Mouse (Mus musculus) right cerebral cortex, postnatal 14 days (tissue): ENCODE measurements around the gene Lsamp.

Experiments
- DNase-seq: peaks from one replicate; pipeline ENCODE4 v3.0.0; 2022

Gene Lsamp

GRCm38 (mm10) chr16:40290132-40290531, 306.0 kb downstream of the Lsamp start:
- no peak for DNase-seq

- DNase-seq: no peak
Measured at GRCm38 (mm10) chr16:40294296-40294882, 310.2 kb downstream of the Lsamp start.

- no peak for DNase-seq
Measured at GRCm38 (mm10) chr16:40295240-40295639, 311.1 kb downstream of the Lsamp start.

GRCm38 (mm10) chr16:40307666-40308065, 323.5 kb downstream of the Lsamp start:
- DNase-seq: no peak

- no peak for DNase-seq
Measured at GRCm38 (mm10) chr16:40316199-40316598, 332.0 kb downstream of the Lsamp start.

GRCm38 (mm10) chr16:40324811-40325210, 340.6 kb downstream of the Lsamp start:
- DNase-seq: no peak

- no peak for DNase-seq
Measured at GRCm38 (mm10) chr16:40328249-40328820, 344.2 kb downstream of the Lsamp start.

- no peak for DNase-seq
Measured at GRCm38 (mm10) chr16:40369677-40370076, 385.5 kb downstream of the Lsamp start.

- no peak for DNase-seq
Measured at GRCm38 (mm10) chr16:40371291-40371690, 387.1 kb downstream of the Lsamp start.

GRCm38 (mm10) chr16:40375314-40375713, 391.2 kb downstream of the Lsamp start:
- no peak for DNase-seq

GRCm38 (mm10) chr16:40377129-40377799, 393.1 kb downstream of the Lsamp start:
- DNase-seq: no peak

- no peak for DNase-seq
Measured at GRCm38 (mm10) chr16:40392106-40392505, 407.9 kb downstream of the Lsamp start.

GRCm38 (mm10) chr16:40399531-40399930, 415.4 kb downstream of the Lsamp start:
- no peak for DNase-seq

GRCm38 (mm10) chr16:40434280-40434679, 450.1 kb downstream of the Lsamp start:
- DNase-seq: no peak

GRCm38 (mm10) chr16:40436415-40436814, 452.3 kb downstream of the Lsamp start:
- no peak for DNase-seq

GRCm38 (mm10) chr16:40437879-40438278, 453.7 kb downstream of the Lsamp start:
- no peak for DNase-seq

GRCm38 (mm10) chr16:40438876-40439275, 454.7 kb downstream of the Lsamp start:
- no peak for DNase-seq

GRCm38 (mm10) chr16:40446587-40446986, 462.4 kb downstream of the Lsamp start:
- DNase-seq: no peak

GRCm38 (mm10) chr16:40463411-40464058, 479.4 kb downstream of the Lsamp start:
- peak; percentile 13 for DNase-seq

GRCm38 (mm10) chr16:40466596-40466995, 482.4 kb downstream of the Lsamp start:
- DNase-seq: peak; percentile 27

- DNase-seq: no peak
Measured at GRCm38 (mm10) chr16:40470946-40471345, 486.8 kb downstream of the Lsamp start.

- DNase-seq: no peak
Measured at GRCm38 (mm10) chr16:40471967-40472366, 487.8 kb downstream of the Lsamp start.

- no peak for DNase-seq
Measured at GRCm38 (mm10) chr16:40491606-40492005, 507.4 kb downstream of the Lsamp start.
